Mouse (Mus musculus) brain, embryonic 18.5 days (tissue): Measurements from ENCODE around the gene Coq8a.

Experiments
- DNase-seq: peaks from one replicate; pipeline ENCODE4 v3.0.0-alpha.2; 2012; ENCODE audit warnings: low read depth, low spot score

Coq8a gene

GRCm38 (mm10) chr1:180175167-180175566, 24.2 kb downstream of the Coq8a start:
- DNase-seq = no peak

GRCm38 (mm10) chr1:180174718-180175117, 24.7 kb downstream of the Coq8a start:
- no peak for DNase-seq

- DNase-seq = no peak
These were observed 26.4 kb downstream of the Coq8a start for GRCm38 (mm10) chr1:180173017-180173416.

- no peak for DNase-seq
These were observed 26.8 kb downstream of the Coq8a start for GRCm38 (mm10) chr1:180172600-180172999.

- no peak for DNase-seq
These were observed 27.5 kb downstream of the Coq8a start for GRCm38 (mm10) chr1:180171883-180172282.

- DNase-seq = no peak
These were observed 29.3 kb downstream of the Coq8a start for GRCm38 (mm10) chr1:180170071-180170470.

GRCm38 (mm10) chr1:180169161-180169560, 30.2 kb downstream of the Coq8a start:
- DNase-seq = no peak

- no peak for DNase-seq
These were observed 31.1 kb downstream of the Coq8a start for GRCm38 (mm10) chr1:180168294-180168693.

GRCm38 (mm10) chr1:180166533-180166932, 32.9 kb downstream of the Coq8a start:
- DNase-seq = no peak

GRCm38 (mm10) chr1:180162986-180163385, 36.4 kb downstream of the Coq8a start:
- no peak for DNase-seq

- DNase-seq = no peak
These were observed 37.6 kb downstream of the Coq8a start for GRCm38 (mm10) chr1:180161566-180162355.

GRCm38 (mm10) chr1:180161160-180161559, 38.2 kb downstream of the Coq8a start:
- no peak for DNase-seq

- DNase-seq = no peak
These were observed 38.9 kb downstream of the Coq8a start for GRCm38 (mm10) chr1:180160545-180160944.

GRCm38 (mm10) chr1:180158648-180159047, 40.8 kb downstream of the Coq8a start:
- DNase-seq = no peak

GRCm38 (mm10) chr1:180151191-180151590, 48.2 kb downstream of the Coq8a start:
- no peak for DNase-seq

- DNase-seq = no peak
These were observed 50.8 kb downstream of the Coq8a start for GRCm38 (mm10) chr1:180148563-180148962.

- DNase-seq = no peak
These were observed 51.4 kb downstream of the Coq8a start for GRCm38 (mm10) chr1:180148036-180148435.

GRCm38 (mm10) chr1:180140970-180141369, 58.4 kb downstream of the Coq8a start:
- no peak for DNase-seq

- DNase-seq = no peak
These were observed 60.2 kb downstream of the Coq8a start for GRCm38 (mm10) chr1:180139158-180139557.

- no peak for DNase-seq
These were observed 67.2 kb downstream of the Coq8a start for GRCm38 (mm10) chr1:180132187-180132586.

- DNase-seq = no peak
These were observed 68.0 kb downstream of the Coq8a start for GRCm38 (mm10) chr1:180131402-180131801.

GRCm38 (mm10) chr1:180128077-180128792, 71.2 kb downstream of the Coq8a start:
- DNase-seq = no peak

GRCm38 (mm10) chr1:180118233-180118632, 81.2 kb downstream of the Coq8a start:
- no peak for DNase-seq
